Mouse (Mus musculus) neural tube, embryonic 12.5 days (tissue): ENCODE results near the gene Agap2. TPM values are rescaled to one million over a fixed set of nuclear protein-coding genes. Genes with fewer than 3 reads are reported as not detected.
A peak's percentile ranks its signal among the peaks of the same experiment; 100 is the strongest.

Experiments used
- ATAC-seq: fragments of 200-750 bp; cut with Nextera tagmentation; 2 replicates; pipeline ENCODE4 v1.8.0; 2017; ENCODE audit warnings: low read depth, mild to moderate bottlenecking, moderate TSS enrichment, moderate library complexity; ENCODE audit not compliant: low FRiP score
- H3K27ac ChIP-seq: fragments of 300-500 bp; sonication (generic); 2 replicates; pipeline ENCODE4 v1.5.1; 2016
- H3K27me3 ChIP-seq: fragments of 300-500 bp; sonication (generic); replicated peaks from 2 replicates; pipeline ENCODE4 v1.6.1; 2016; ENCODE audit warnings: mild to moderate bottlenecking
- H3K36me3 ChIP-seq: fragments of 300-500 bp; sonication (generic); 2 replicates; pipeline ENCODE4 v1.6.1; 2016; ENCODE audit warnings: mild to moderate bottlenecking
- H3K4me1 ChIP-seq: fragments of 300-500 bp; sonication (generic); 2 replicates; pipeline ENCODE4 v1.6.1; 2016
- H3K4me2 ChIP-seq: fragments of 300-500 bp; sonication (generic); replicated peaks from 2 replicates; pipeline ENCODE4 v1.6.1; 2016; ENCODE audit warnings: mild to moderate bottlenecking
- H3K4me3 ChIP-seq: fragments of 300-500 bp; sonication (generic); 2 replicates; pipeline ENCODE4 v1.5.1; 2016
- H3K9ac ChIP-seq: fragments of 300-500 bp; sonication (generic); 2 replicates; pipeline ENCODE4 v1.6.1; 2016; ENCODE audit warnings: mild to moderate bottlenecking
- H3K9me3 ChIP-seq: fragments of 300-500 bp; sonication (generic); 2 replicates; pipeline ENCODE4 v1.6.1; 2016; ENCODE audit warnings: mild to moderate bottlenecking
- WGBS: fragments of 180-500 bp; shearing (Covaris S2); methylation state at CpG from one replicate; pipeline ENCODE4 v1.1.7; 2016; 5-methylcytosine and 5-hydroxymethylcytosine counted together
- polyA plus RNA-seq: library from polyadenylated mRNA; unstranded; fragments of >200 nt; fragmentation: Nextera tagmentation; extraction: Ambion mirVana; gene quantifications from 2 replicates; pipeline ENCODE4 v1.2.1, GENCODE M21; 2016

The Agap2 gene
- 1.1 and 1.3 TPM in 2 replicates for polyA plus RNA-seq

- H3K9me3 ChIP-seq, result no peaks in the 10 kb centered on the region
- H3K9ac ChIP-seq, result no peak within 1 kb of the TSS
- H3K27ac ChIP-seq, result no peak within 1 kb of the TSS
- ATAC-seq, result no peak
- H3K4me1 ChIP-seq, result peaks cover 29% of the 10 kb centered on the region
- WGBS, result 66% methylated on average over 9 of the region's 9 CpGs
- H3K27me3 ChIP-seq, result peaks cover 29% of the 10 kb centered on the region
- no peak within 1 kb of the TSS for H3K4me3 ChIP-seq
- no peak within 1 kb of the TSS; the same call in 1 of the 2 replicates for H3K4me2 ChIP-seq
- no peaks in the 10 kb centered on the region for H3K36me3 ChIP-seq
Measured at GRCm38 (mm10) chr10:127075080-127075479, at the start of gene Agap2. Agap2 (plus strand) TSS chr10:127075284.

- ATAC-seq, result peak; percentile 83
- Histone ChIP-seq H3K9ac (peak within 1 kb of the TSS; percentile 85), H3K4me3 (peak within 1 kb of the TSS; percentile 75), H3K4me1 (peaks cover 9% of the 10 kb centered on the region; the same call in 1 of the 2 replicates), H3K27ac (no peak within 1 kb of the TSS), H3K27me3 (no peaks in the 10 kb centered on the region), H3K9me3 (no peaks in the 10 kb centered on the region), H3K36me3 (peaks cover 31% of the 10 kb centered on the region), H3K4me2 (peak within 1 kb of the TSS; percentile 91)
- WGBS, result 5% methylated on average over 56 of the region's 56 CpGs
Measured at GRCm38 (mm10) chr10:127030336-127031296, 44.5 kb upstream of the Agap2 start, which contains the start of gene Tsfm. Tsfm (minus strand) TSS chr10:127030840.

GRCm38 (mm10) chr10:127033301-127033741 lies 41.8 kb upstream of the Agap2 start:
- Histone ChIP-seq H3K27me3 (no peaks in the 10 kb centered on the region), H3K4me1 (peaks cover 9% of the 10 kb centered on the region; the same call in 1 of the 2 replicates), H3K36me3 (peaks cover 4% of the 10 kb centered on the region), H3K4me2 (no peak overlapping the region), H3K4me3 (no peak overlapping the region), H3K9ac (no peak overlapping the region), H3K9me3 (no peaks in the 10 kb centered on the region), H3K27ac (no peak overlapping the region)
- ATAC-seq, result no peak
- 85% methylated on average over 8 of the region's 8 CpGs for WGBS

GRCm38 (mm10) chr10:127036273-127036672 lies 38.8 kb upstream of the Agap2 start:
- H3K9me3 ChIP-seq, result no peaks in the 10 kb centered on the region
- no peak overlapping the region for H3K9ac ChIP-seq
- no peaks in the 10 kb centered on the region for H3K36me3 ChIP-seq
- H3K27ac ChIP-seq, result no peak overlapping the region
- WGBS, result 88% methylated on average over 12 of the region's 12 CpGs
- no peak overlapping the region for H3K4me3 ChIP-seq
- no peak overlapping the region for H3K4me2 ChIP-seq
- H3K4me1 ChIP-seq, result peaks cover 5% of the 10 kb centered on the region; the same call in 1 of the 2 replicates
- H3K27me3 ChIP-seq, result peaks cover 4% of the 10 kb centered on the region; the same call in 1 of the 2 replicates
- ATAC-seq, result no peak

GRCm38 (mm10) chr10:127037641-127038040 lies 37.4 kb upstream of the Agap2 start:
- no peak overlapping the region for H3K27ac ChIP-seq
- no peaks in the 10 kb centered on the region for H3K9me3 ChIP-seq
- H3K27me3 ChIP-seq, result peaks cover 4% of the 10 kb centered on the region; the same call in 1 of the 2 replicates
- ATAC-seq, result no peak
- H3K4me2 ChIP-seq, result no peak overlapping the region
- no peak overlapping the region for H3K9ac ChIP-seq
- whole genome bisulfite sequencing, result 72% methylated on average over 12 of the region's 12 CpGs
- H3K36me3 ChIP-seq, result no peaks in the 10 kb centered on the region
- peaks cover 11% of the 10 kb centered on the region for H3K4me1 ChIP-seq
- no peak overlapping the region for H3K4me3 ChIP-seq

GRCm38 (mm10) chr10:127040569-127041214 lies 34.4 kb upstream of the Agap2 start:
- H3K9ac ChIP-seq, result peak overlapping the region; percentile 67
- peak overlapping the region; percentile 99 for H3K4me2 ChIP-seq
- H3K4me3 ChIP-seq, result peak overlapping the region; percentile 76
- WGBS, result 2% methylated on average over 20 of the region's 20 CpGs
- H3K27ac ChIP-seq, result no peak overlapping the region
- no peaks in the 10 kb centered on the region for H3K9me3 ChIP-seq
- peak; percentile 35 for ATAC-seq
- peaks cover 8% of the 10 kb centered on the region for H3K36me3 ChIP-seq
- H3K4me1 ChIP-seq, result peaks cover 12% of the 10 kb centered on the region
- peaks cover 4% of the 10 kb centered on the region; the same call in 1 of the 2 replicates for H3K27me3 ChIP-seq

- Histone ChIP-seq H3K4me2 (peak within 1 kb of the TSS; percentile 99), H3K9ac (peak within 1 kb of the TSS; percentile 67), H3K4me1 (peaks cover 12% of the 10 kb centered on the region), H3K27me3 (peaks cover 4% of the 10 kb centered on the region; the same call in 1 of the 2 replicates), H3K36me3 (peaks cover 8% of the 10 kb centered on the region), H3K27ac (no peak within 1 kb of the TSS), H3K9me3 (no peaks in the 10 kb centered on the region), H3K4me3 (peak within 1 kb of the TSS; percentile 76)
- under 1% methylated on average over 28 of the region's 28 CpGs for WGBS
- ATAC-seq, result peak; percentile 73
Measured at GRCm38 (mm10) chr10:127041274-127041766, 33.8 kb upstream of the Agap2 start, which contains the start of the genes Mettl1 and Eef1akmt3. Mettl1 (plus strand) TSS chr10:127041414. Eef1akmt3 (minus strand) TSS chr10:127041513.

- peak; percentile 85 for ATAC-seq
- H3K27ac ChIP-seq, result no peak overlapping the region
- H3K4me2 ChIP-seq, result peak overlapping the region; percentile 99
- WGBS, result under 1% methylated on average over 44 of the region's 44 CpGs
- H3K27me3 ChIP-seq, result peaks cover 5% of the 10 kb centered on the region; the same call in 1 of the 2 replicates
- H3K4me1 ChIP-seq, result peaks cover 12% of the 10 kb centered on the region
- H3K4me3 ChIP-seq, result peak overlapping the region; percentile 76
- H3K9ac ChIP-seq, result peak overlapping the region; percentile 67
- peaks cover 8% of the 10 kb centered on the region for H3K36me3 ChIP-seq
- H3K9me3 ChIP-seq, result no peaks in the 10 kb centered on the region
Measured at GRCm38 (mm10) chr10:127041774-127042338, 33.2 kb upstream of the Agap2 start.

GRCm38 (mm10) chr10:127042468-127043115 lies 32.5 kb upstream of the Agap2 start:
- Histone ChIP-seq H3K27ac (no peak overlapping the region), H3K36me3 (peaks cover 8% of the 10 kb centered on the region), H3K9me3 (no peaks in the 10 kb centered on the region), H3K27me3 (peaks cover 12% of the 10 kb centered on the region), H3K4me2 (peak overlapping the region; percentile 99), H3K4me1 (peaks cover 12% of the 10 kb centered on the region), H3K4me3 (peak overlapping the region; percentile 76), H3K9ac (no peak overlapping the region; the same call in 1 of the 2 replicates)
- no peak for ATAC-seq
- 14% methylated on average over 5 of the region's 5 CpGs for WGBS

- no peak overlapping the region for H3K4me3 ChIP-seq
- peak overlapping the region; percentile 99 for H3K4me2 ChIP-seq
- WGBS, result 90% methylated on average over 6 of the region's 6 CpGs
- peaks cover 18% of the 10 kb centered on the region for H3K27me3 ChIP-seq
- ATAC-seq, result no peak
- H3K27ac ChIP-seq, result no peak overlapping the region
- H3K4me1 ChIP-seq, result peaks cover 12% of the 10 kb centered on the region
- no peak overlapping the region for H3K9ac ChIP-seq
- H3K9me3 ChIP-seq, result no peaks in the 10 kb centered on the region
- H3K36me3 ChIP-seq, result peaks cover 8% of the 10 kb centered on the region
Measured at GRCm38 (mm10) chr10:127043187-127043586, 31.9 kb upstream of the Agap2 start.

- Histone ChIP-seq H3K27me3 (peaks cover 59% of the 10 kb centered on the region), H3K36me3 (peaks cover 8% of the 10 kb centered on the region), H3K27ac (no peak within 1 kb of the TSS), H3K4me1 (no peaks in the 10 kb centered on the region), H3K9me3 (no peaks in the 10 kb centered on the region), H3K4me3 (no peak within 1 kb of the TSS), H3K9ac (no peak within 1 kb of the TSS), H3K4me2 (0 out of 2 replicates have a peak within 1 kb of the TSS, but pooled peaks have one; percentile 9)
- whole genome bisulfite sequencing, result 35% methylated on average over 5 of the region's 5 CpGs
- ATAC-seq, result no peak
Measured at GRCm38 (mm10) chr10:127047954-127048353, 27.1 kb upstream of the Agap2 start, which contains the start of gene Cyp27b1. Cyp27b1 (plus strand) TSS chr10:127048250.
